Mouse (Mus musculus): ENCODE measurements at regions not wholly inside any gene's neighbourhood (a gene's known extent, or its start where the extent isn't known, plus 50 kb on each side); places are given as distances from the start of the nearest gene placed in this dataset.

DNA sequence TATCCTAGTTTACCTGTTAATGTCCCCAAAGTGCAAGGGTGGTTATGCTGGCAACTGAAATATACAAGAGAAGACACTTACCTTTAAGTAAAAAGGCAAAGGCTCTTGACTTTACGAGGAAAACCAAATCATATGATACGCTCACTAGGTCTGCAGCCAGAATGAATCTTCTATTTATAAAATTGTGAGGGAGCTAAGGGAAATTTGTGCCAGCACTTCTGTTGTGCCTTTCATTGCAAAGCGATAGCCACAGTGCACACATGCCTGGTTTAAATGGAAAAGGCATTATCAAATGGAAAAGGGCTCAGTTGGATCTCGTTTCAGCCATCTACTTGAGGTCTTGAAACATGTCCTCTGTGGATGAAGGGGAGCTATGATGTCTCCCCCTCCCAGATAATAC is 236.1 kb upstream of the Atp5g3 start:
- TF ChIP-seq CTCF (IDR thresholded peaks at IDR 0.05; ENCODE audit: extremely low read depth, insufficient read depth, insufficient read length, insufficient replicate concordance) = no peak
- TF ChIP-seq POLR2A (IDR thresholded peaks at IDR 0.05; ENCODE audit: low read depth, low read length) = no peak
